Mouse (Mus musculus) stomach, embryonic 16.5 days (tissue): Measurements from ENCODE around the gene Srd5a2. TPM values are rescaled to one million over a fixed set of nuclear protein-coding genes. Genes with fewer than 3 reads are reported as not detected.
"Not testable (repeated sequence)": the region's sequence is repeated elsewhere in the genome, so short reads cannot be mapped to it uniquely, and the experiment has no call there.

Experiments
- ATAC-seq: fragments of 200-750 bp; cut with Nextera tagmentation; 2 replicates; pipeline ENCODE4 v1.8.0; 2017; ENCODE audit warnings: moderate number of reproducible peaks, moderate TSS enrichment; ENCODE audit not compliant: insufficient read depth, low FRiP score
- H3K27ac ChIP-seq: fragments of 300-500 bp; sonication (generic); 2 replicates; pipeline ENCODE4 v1.5.1; 2014; ENCODE audit warnings: low read length
- H3K27me3 ChIP-seq: fragments of 300-500 bp; sonication (generic); 2 replicates; pipeline ENCODE4 v1.6.1; 2014; ENCODE audit warnings: low read length, control low read depth, mixed read lengths; ENCODE audit not compliant: control insufficient read depth, insufficient read depth
- H3K36me3 ChIP-seq: fragments of 300-500 bp; sonication (generic); 2 replicates; pipeline ENCODE4 v1.6.1; 2014; ENCODE audit warnings: low read length; ENCODE audit not compliant: control insufficient read depth, insufficient read depth
- H3K4me1 ChIP-seq: fragments of 300-500 bp; sonication (generic); 2 replicates; pipeline ENCODE4 v1.6.1; 2014; ENCODE audit warnings: low read length, control low read depth, mixed read lengths; ENCODE audit not compliant: control insufficient read depth, insufficient read depth
- H3K4me2 ChIP-seq: fragments of 300-500 bp; sonication (generic); 2 replicates; pipeline ENCODE4 v1.6.1; 2014; ENCODE audit warnings: low read depth, low read length, mixed read lengths
- H3K4me3 ChIP-seq: fragments of 300-500 bp; sonication (generic); replicated peaks from 2 replicates; pipeline ENCODE4 v1.5.1; 2014; ENCODE audit warnings: mild to moderate bottlenecking, low read length
- H3K9ac ChIP-seq: fragments of 300-500 bp; sonication (generic); 2 replicates; pipeline ENCODE4 v1.6.1; 2014; ENCODE audit warnings: low read length
- H3K9me3 ChIP-seq: fragments of 300-500 bp; sonication (generic); replicated peaks from 2 replicates; pipeline ENCODE4 v1.6.1; 2016; ENCODE audit warnings: low read length, control low read depth; ENCODE audit not compliant: control insufficient read depth
- WGBS: fragments of 180-500 bp; shearing (Covaris S2); extraction: QIAGEN DNeasy Blood & Tissue Kit; methylation state at CpG from one replicate; pipeline ENCODE4 v1.1.7; 2014; 5-methylcytosine and 5-hydroxymethylcytosine counted together
- polyA plus RNA-seq: library from polyadenylated mRNA; unstranded; fragments of >200 nt; fragmentation: Nextera tagmentation; extraction: Ambion mirVana; gene quantifications from 2 replicates; pipeline ENCODE4 v1.2.1, GENCODE M21; 2015

Gene Srd5a2
- not detected in 2 replicates for polyA plus RNA-seq

DNA sequence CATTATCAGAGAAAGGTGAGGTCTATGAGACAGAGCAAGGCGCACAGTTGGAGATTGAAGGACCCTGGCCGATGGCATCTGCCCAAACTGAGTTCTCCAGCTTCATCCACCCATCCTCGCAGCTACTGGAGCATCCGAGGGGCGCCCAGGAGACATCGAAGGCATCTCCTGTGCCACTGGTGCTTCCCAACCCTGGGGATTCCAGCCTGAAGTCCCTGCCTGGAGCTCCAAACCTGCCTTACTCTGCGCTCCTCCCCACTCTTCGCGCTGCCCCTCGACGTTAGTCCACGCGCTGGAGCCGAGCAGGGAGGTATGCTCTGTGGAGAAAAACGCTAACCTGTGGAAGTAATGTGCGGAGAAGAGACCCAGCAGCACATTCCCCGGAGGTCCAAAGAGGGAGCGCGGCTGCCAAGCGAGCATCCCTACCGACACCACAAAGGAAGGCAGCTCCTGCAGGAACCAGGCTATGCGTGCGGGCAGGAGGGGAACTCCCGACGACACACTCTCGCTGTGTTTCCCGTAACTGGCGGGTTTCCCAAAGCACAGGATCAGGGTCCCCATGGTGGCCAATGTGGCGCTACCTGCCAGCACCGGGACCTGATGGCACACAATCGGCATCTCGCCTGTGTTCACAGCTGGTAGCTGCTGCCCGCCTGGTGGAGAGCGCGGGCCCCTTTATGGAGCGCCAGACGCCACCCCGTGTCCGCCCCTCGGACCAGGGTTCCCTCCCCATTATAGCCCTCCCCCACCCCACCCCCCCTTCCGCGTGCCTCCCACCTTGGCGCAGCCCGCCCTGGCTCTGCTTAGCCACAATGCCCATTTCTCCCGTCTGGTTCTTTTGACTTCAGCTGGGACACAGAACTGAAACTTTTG is at the start of gene Srd5a2:
TSS of gene Srd5a2 (minus strand) at position 707 of the 873 bp plus-strand sequence.
- Histone ChIP-seq H3K36me3 (no peaks in the 10 kb centered on the region), H3K9me3 (no peaks in the 10 kb centered on the region), H3K27me3 (peaks cover 41% of the 10 kb centered on the region), H3K4me1 (peaks cover 7% of the 10 kb centered on the region; the same call in 1 of the 2 replicates), H3K27ac (no peak within 1 kb of the TSS), H3K4me2 (peak within 1 kb of the TSS; percentile 43), H3K4me3 (peak within 1 kb of the TSS; percentile 25), H3K9ac (no peak within 1 kb of the TSS)
- no peak for ATAC-seq
- 1% methylated on average over 45 of the region's 45 CpGs for WGBS

DNA sequence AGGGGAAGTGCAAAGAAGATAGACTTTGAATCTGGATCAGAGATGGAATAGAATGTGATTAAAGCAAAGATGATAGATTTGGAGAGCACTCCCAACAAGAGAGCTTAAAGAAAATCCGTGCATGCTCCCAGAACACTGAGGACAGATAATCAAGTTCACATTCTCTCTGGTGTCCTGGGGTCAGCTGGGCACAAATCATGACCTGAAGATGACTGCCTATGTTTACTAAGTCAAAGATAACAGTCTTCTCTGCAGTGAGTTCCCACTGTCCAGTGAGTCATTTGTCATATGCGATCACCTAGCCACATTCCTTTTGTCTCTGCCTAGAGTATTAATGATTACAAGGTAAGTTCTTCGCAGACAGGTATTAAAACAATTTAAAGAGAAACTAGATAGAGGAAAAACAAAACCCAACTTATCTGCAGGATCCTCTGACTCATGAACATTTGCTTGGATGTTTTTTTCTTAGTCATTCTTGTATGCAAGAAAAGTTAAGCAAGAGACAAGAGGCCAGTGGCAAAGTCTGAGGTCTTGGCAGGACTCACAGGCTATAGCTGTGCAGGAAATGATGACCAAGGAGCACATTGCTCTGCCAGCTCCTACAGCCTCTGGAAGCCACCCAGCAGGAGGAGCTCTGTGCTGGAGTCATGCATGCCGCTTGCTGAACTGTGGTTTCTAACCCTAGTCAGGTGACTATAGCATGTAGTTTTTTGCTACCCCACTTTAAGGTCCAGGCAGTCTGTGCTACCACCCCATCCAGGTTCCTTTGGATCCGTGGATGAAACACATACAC is 41.4 kb upstream of the Srd5a2 start:
- 46% methylated on average over 5 of the region's 5 CpGs for WGBS
- H3K36me3 ChIP-seq: no peaks in the 10 kb centered on the region
- H3K27ac ChIP-seq: no peak overlapping the region
- H3K4me1 ChIP-seq: no peaks in the 10 kb centered on the region
- H3K4me3 ChIP-seq: no peak overlapping the region
- H3K9me3 ChIP-seq: no peaks in the 10 kb centered on the region
- H3K27me3 ChIP-seq: no peaks in the 10 kb centered on the region
- ATAC-seq: no peak
- no peak overlapping the region for H3K4me2 ChIP-seq
- no peak overlapping the region for H3K9ac ChIP-seq

DNA sequence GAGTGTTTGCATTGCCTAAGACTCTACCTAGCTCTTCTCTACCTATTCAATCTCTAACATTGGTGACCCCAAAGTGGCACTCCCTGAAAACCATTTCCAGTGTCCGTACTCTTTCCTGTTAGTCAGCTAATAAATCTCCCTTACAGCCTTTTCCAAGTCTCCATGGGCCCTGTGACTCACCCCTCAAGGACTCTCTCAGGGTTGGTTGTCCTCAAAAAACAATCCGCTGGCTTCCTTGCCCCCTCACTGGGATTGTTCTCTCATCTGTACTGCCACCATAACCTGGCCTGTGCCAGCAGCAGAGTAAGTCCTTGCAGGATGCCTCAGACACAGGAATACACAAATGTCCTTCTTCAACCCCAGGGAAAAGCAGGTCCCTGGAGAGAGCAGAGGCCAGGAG is 40.3 kb upstream of the Srd5a2 start:
- Histone ChIP-seq H3K4me1 (no peaks in the 10 kb centered on the region), H3K4me2 (no peak overlapping the region), H3K9ac (no peak overlapping the region), H3K9me3 (no peaks in the 10 kb centered on the region), H3K27ac (no peak overlapping the region), H3K36me3 (no peaks in the 10 kb centered on the region), H3K27me3 (no peaks in the 10 kb centered on the region), H3K4me3 (no peak overlapping the region)
- ATAC-seq: no peak
- WGBS: 66% methylated on average over 2 of the region's 2 CpGs

DNA sequence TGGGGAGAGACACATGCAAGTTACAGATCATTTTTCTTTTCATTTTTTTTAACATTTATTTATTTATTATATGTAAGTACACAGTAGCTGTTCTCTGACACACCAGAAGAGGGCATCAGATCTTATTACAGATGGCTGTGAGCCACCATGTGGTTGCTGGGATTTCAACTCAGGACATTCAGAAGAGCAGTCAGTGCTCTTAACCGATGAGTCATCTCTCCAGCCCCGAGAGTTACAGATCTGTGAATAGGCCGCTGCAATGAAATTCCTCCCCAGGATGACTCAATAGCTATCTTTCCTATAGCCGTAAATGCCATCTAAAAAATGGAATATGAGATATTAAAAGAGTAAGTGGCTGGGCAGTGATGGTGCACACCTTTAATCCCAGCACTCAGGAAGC is 35.7 kb upstream of the Srd5a2 start:
- Histone ChIP-seq H3K4me1 (no peaks in the 10 kb centered on the region), H3K36me3 (no peaks in the 10 kb centered on the region), H3K9ac (no peak overlapping the region), H3K27me3 (no peaks in the 10 kb centered on the region), H3K27ac (no peak overlapping the region), H3K9me3 (no peaks in the 10 kb centered on the region), H3K4me2 (no peak overlapping the region), H3K4me3 (no peak overlapping the region)
- ATAC-seq: no peak
- 76% methylated on average over 4 of the region's 4 CpGs for WGBS

DNA sequence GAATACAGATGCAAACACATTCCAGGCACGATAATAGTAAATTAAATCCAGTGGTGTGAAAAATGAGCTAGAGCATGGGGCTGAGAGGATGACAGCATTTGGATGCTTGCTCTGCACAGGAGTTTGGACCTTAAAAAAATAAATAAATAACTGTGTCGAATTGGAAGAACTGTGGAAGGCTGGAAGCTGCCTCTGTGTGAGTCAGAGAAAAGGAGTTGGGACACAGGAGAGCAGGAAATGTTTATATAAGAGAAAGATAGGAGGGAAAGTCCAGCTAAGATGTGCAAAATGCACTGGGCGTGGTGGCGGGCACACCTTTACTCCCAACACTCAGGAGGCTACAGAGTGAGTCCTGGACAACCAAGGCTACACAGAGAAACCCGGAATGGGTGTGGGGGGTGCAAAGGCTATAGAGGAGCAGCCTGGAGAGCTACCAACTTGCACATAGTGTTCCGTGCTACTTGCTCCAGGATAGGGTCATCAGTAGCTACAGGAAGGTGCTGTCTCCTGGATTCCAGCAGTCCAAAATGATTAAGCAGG is 32.4 kb upstream of the Srd5a2 start:
- no peak overlapping the region for H3K4me3 ChIP-seq
- no peak overlapping the region for H3K27ac ChIP-seq
- H3K4me1 ChIP-seq: no peaks in the 10 kb centered on the region
- no peaks in the 10 kb centered on the region for H3K9me3 ChIP-seq
- no peak overlapping the region for H3K9ac ChIP-seq
- H3K36me3 ChIP-seq: no peaks in the 10 kb centered on the region
- ATAC-seq: no peak
- H3K4me2 ChIP-seq: no peak overlapping the region
- no peaks in the 10 kb centered on the region for H3K27me3 ChIP-seq
- 64% methylated on average over 6 of the region's 6 CpGs for WGBS

DNA sequence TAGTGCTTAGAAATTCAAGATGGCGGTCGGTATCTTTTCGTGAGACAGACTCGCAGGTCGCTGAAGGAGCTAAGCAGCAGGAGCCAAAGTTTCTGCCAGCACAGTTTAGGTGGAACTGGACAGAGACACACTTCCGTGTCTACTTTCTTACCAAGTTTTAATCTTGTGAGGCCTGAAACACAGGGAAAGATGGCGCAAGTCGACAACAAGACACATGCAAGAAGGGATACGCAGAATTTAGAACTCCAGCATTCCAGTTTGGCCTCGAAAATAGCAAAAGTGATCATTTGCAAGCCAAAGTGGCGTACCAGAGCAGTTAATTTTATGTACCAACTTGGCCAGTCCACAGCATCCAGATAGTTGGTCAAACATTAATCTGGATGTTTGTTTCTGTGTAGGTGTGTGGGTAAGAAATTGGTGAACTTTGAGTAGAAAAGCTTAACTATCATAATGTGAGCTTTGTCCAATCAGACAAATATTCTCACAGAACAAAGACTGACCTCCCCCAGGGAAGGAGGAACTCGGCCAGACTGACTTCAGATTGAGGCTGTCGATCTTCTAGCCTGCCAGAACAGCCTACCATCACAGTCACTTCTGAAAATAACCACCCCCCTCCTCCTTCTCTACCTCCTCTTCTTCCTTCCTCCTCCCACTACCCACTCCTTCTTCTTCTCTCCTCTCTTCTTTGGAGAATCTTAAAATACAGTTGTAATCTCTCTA is 31.2 kb upstream of the Srd5a2 start:
- WGBS: 83% methylated on average over 13 of the region's 13 CpGs
- Histone ChIP-seq H3K9me3 (no peaks in the 10 kb centered on the region), H3K36me3 (no peaks in the 10 kb centered on the region), H3K4me1 (no peaks in the 10 kb centered on the region), H3K27ac (no peak overlapping the region), H3K4me2 (no peak overlapping the region), H3K4me3 (no peak overlapping the region), H3K27me3 (no peaks in the 10 kb centered on the region), H3K9ac (no peak overlapping the region)
- no peak for ATAC-seq

DNA sequence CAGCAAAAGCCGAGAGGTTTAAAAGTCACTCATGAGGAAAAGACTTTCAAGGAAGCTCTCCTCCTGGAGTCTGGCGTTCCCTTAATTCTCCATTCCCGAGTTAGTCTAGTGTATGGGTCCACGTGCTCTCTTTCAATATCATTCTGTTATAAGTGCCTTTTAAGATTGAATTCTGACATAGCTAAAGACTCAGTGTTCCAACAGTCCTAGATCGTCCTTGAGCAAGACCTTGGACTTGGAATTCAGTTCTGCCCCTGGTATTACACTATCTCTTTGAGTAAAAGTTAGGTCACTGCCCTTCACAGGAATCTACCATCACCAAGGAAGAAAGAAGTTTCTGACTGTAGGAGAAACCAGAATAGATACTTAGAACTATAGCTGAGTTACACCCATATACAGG is 25.4 kb upstream of the Srd5a2 start:
- not testable (repeated sequence) for H3K4me1 ChIP-seq, H3K27ac ChIP-seq, H3K4me3 ChIP-seq, H3K9ac ChIP-seq, H3K36me3 ChIP-seq, H3K27me3 ChIP-seq, ATAC-seq, H3K9me3 ChIP-seq, H3K4me2 ChIP-seq
- 84% methylated on average over 5 of the region's 5 CpGs for WGBS

DNA sequence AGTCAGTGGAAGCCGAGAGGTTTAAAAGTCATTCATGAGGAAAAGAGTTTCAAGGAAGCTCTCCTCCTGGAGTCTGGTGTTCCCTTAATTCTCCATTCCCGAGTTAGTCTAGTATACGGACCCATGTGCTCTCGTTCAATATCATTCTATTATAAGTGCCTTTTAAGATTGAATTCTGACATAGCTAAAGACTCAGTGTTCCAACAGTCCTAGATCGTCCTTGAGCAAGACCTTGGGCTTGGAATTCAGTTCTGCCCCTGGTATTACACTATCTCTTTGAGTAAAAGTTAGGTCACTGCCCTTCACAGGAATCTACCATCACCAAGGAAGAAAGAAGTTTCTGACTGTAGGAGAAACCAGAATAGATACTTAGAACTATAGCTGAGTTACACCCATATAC is 15.0 kb upstream of the Srd5a2 start:
- not testable (repeated sequence) for H3K36me3 ChIP-seq, H3K9ac ChIP-seq, H3K27me3 ChIP-seq, H3K9me3 ChIP-seq, H3K4me1 ChIP-seq, H3K4me2 ChIP-seq, ATAC-seq, H3K27ac ChIP-seq, H3K4me3 ChIP-seq
- 85% methylated on average over 5 of the region's 5 CpGs for WGBS
